Mouse (Mus musculus) heart, adult 2 months (tissue): ENCODE measurements around the gene Akt1s1. TPM values are rescaled to one million over a fixed set of nuclear protein-coding genes. Genes with fewer than 3 reads are reported as not detected.

Experiments used
- DNase-seq, 2 experiments: peaks; one replicate each; pipeline ENCODE4 v3.0.0; 2021
- H3K27ac ChIP-seq: fragments of 200-600 bp; 2 replicates; pipeline ENCODE4 v1.8.1; 2022
- H3K27me3 ChIP-seq: fragments of 200-500 bp; 2 replicates; pipeline ENCODE4 v1.6.1; 2012; ENCODE audit warnings: mild to moderate bottlenecking, low read length, inconsistent platforms, mixed read lengths; ENCODE audit not compliant: control insufficient read depth, insufficient read depth
- H3K36me3 ChIP-seq: fragments of 200-500 bp; 2 replicates; pipeline ENCODE4 v1.6.1; 2012; ENCODE audit warnings: low read length, inconsistent platforms; ENCODE audit not compliant: control insufficient read depth, insufficient read depth
- H3K4me1 ChIP-seq: fragments of 200-500 bp; 2 replicates; pipeline ENCODE4 v1.6.1; 2011; ENCODE audit warnings: low read length; ENCODE audit not compliant: control insufficient read depth, insufficient read depth
- H3K4me3 ChIP-seq: fragments of 200-600 bp; 2 replicates; pipeline ENCODE4 v1.8.1; 2022
- H3K79me2 ChIP-seq: fragments of 200-500 bp; replicated peaks from 2 replicates; pipeline ENCODE4 v1.6.1; 2012; ENCODE audit warnings: mild to moderate bottlenecking, inconsistent platforms, low read length, moderate library complexity, mixed read lengths; ENCODE audit not compliant: control insufficient read depth, insufficient read depth
- H3K9ac ChIP-seq: fragments of 200-500 bp; 2 replicates; pipeline ENCODE4 v1.6.1; 2012; ENCODE audit warnings: low read depth, mild to moderate bottlenecking, control low read depth, inconsistent platforms, low read length, mixed read lengths
- CTCF ChIP-seq: fragments of 200-600 bp; IDR thresholded peaks from 2 replicates; pipeline ENCODE4 v1.8.1; 2022; ENCODE audit warnings: antibody characterized with exemption, mild to moderate bottlenecking, moderate library complexity
- EP300 ChIP-seq: fragments of 200-500 bp; IDR thresholded peaks from 2 replicates; pipeline ENCODE4 v1.6.1; 2011; ENCODE audit warnings: low read depth, low read length, control low read depth; ENCODE audit not compliant: insufficient read depth
- POLR2A ChIP-seq: fragments of 200-500 bp; IDR thresholded peaks from 2 replicates; pipeline ENCODE4 v1.6.1; 2011; ENCODE audit warnings: mild to moderate bottlenecking, low read depth, low read length, control low read depth; ENCODE audit not compliant: insufficient read depth
- WGBS: fragments of 180-500 bp; shearing (Covaris S2); methylation state at CpG from one replicate; pipeline ENCODE4 v1.1.7; 2018; 5-methylcytosine and 5-hydroxymethylcytosine counted together
- intact Hi-C: fragments of 180-260 bp; cut with DNase I; formaldehyde crosslinking; loops from one replicate; pipeline ENCODE4 v1.15.1; 2025
- polyA plus RNA-seq: library from polyadenylated mRNA; depleted of rRNA; stranded (reverse); fragments of >200 nt; gene quantifications from 2 replicates; pipeline ENCODE4 v1.2.3, GENCODE M21; 2012
- total RNA-seq, 2 experiments: library from RNA; stranded (reverse); gene quantifications; 2 replicates each; pipeline ENCODE4 v1.2.3; 2021

Akt1s1 gene
- total and polyA plus RNA-seq, 3 experiments, result 62.6 to 72.8 (median 63.0) TPM

DNA sequence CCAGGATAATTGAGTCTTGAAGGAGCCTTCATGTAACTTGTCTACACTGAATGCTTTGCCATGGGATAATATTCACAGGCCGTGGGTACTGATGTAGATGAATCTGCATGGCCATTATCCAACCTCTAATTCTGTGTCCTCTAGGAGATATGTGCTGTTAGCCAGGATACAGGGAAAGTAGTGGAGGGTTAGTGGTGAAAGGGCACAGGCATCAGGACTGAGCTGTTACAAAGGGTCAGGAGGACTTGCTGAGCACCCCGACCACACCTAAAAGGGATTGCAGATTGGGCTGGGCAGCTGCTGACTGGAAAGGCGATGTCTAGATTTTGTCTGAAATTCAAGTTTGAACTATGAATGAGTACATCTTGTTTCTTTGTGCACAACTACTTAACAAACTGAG lies 28.3 kb upstream of the Akt1s1 start:
- Histone ChIP-seq H3K27ac (peak overlapping the region; percentile 93; the same call in 1 of the 2 replicates), H3K4me1 (peaks cover 18% of the 10 kb centered on the region), H3K36me3 (peaks cover 14% of the 10 kb centered on the region), H3K9ac (no peak overlapping the region), H3K4me3 (no peak overlapping the region), H3K27me3 (no peaks in the 10 kb centered on the region), H3K79me2 (peaks cover 3% of the 10 kb centered on the region)
- intact Hi-C loops, result loop anchor here (5.0 kb wide), 1 partner anchor 168 kb away; no protein-coding TSS in a partner anchor
- DNase-seq, result peak; percentile 1 to 13
- WGBS, result 57% methylated on average over 3 of the region's 3 CpGs
- TF ChIP-seq POLR2A (no peak), CTCF (no peak), EP300 (no peak)

DNA sequence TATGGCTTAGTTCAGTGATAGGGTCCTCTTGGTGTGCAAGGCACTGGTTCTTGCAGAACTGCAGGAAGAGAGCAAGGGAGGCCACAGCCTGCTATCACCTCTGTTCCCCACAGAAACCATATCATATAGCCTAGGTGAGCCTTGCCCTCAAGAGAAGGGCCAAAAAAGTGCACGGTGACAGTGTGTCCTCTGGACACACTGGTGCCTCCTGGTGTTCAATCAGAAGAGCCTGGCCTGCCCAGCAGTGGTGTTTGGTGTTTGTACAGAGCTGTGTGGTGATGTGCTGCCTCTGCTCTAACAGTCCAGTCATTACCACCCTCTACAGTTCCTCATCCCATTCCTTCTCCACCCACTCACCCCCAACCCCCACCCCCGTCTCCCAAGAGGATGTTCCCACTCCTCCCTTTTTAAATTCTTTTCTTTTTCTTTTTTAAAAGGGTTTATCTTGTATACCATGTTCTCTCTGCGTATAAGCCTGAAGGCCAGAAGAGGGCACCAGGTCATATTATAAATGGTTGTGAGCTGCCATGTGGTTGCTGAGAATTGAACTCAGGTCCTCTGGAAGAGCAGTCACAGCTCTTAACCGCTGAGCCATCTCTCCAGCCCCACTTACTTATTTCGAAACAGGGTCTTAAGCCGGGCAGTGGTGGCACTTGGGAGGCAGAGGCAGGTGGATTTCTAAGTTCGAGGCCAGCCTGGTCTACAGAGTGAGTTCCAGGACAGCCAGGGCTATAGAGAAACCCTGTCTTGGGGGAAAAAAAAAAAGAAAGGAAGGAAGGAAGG lies 26.9 kb upstream of the Akt1s1 start:
- TF ChIP-seq EP300, result no peak
- TF ChIP-seq POLR2A, result no peak
- TF ChIP-seq CTCF, result peak; percentile 39
- H3K9ac ChIP-seq, result no peak overlapping the region
- H3K36me3 ChIP-seq, result peaks cover 14% of the 10 kb centered on the region
- peaks cover 3% of the 10 kb centered on the region for H3K79me2 ChIP-seq
- 79% methylated on average over 7 of the region's 7 CpGs for WGBS
- H3K4me1 ChIP-seq, result peaks cover 22% of the 10 kb centered on the region
- peak; percentile 2 to 14 for DNase-seq
- H3K4me3 ChIP-seq, result no peak overlapping the region
- intact Hi-C loops, result loop anchor here (5.0 kb wide), 1 partner anchor 170 kb away; no protein-coding TSS in a partner anchor
- H3K27ac ChIP-seq, result no peak overlapping the region
- H3K27me3 ChIP-seq, result no peaks in the 10 kb centered on the region

DNA sequence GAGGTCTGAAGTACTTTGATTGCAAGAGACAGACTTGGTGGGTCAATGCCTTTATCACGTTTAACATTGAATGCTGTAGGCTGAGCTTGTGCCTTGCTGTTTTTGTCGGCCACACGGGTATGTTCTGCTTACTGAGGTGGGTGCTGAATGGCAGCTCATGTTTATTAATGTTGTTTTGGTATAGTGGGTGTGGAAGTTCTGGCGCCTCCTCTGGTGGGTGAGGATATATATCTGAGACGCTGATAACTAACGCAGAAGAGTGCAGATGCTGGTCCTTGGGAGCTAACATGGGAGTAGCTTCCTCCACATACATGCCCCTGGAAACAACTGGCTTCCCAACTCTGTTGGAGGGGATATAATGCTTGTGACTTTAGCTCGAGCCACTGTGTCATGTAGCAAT lies 25.4 kb upstream of the Akt1s1 start:
- peak in 1 of 2 experiments; percentile 12 for DNase-seq
- peaks cover 5% of the 10 kb centered on the region for H3K79me2 ChIP-seq
- H3K36me3 ChIP-seq, result peaks cover 3% of the 10 kb centered on the region; the same call in 1 of the 2 replicates
- peaks cover 15% of the 10 kb centered on the region for H3K4me1 ChIP-seq
- H3K4me3 ChIP-seq, result no peak overlapping the region
- intact Hi-C loops, result loop anchor here (5.0 kb wide), 1 partner anchor 171 kb away; no protein-coding TSS in a partner anchor
- H3K9ac ChIP-seq, result no peak overlapping the region
- WGBS, result 31% methylated on average over 7 of the region's 7 CpGs
- no peak overlapping the region for H3K27ac ChIP-seq
- TF ChIP-seq POLR2A (no peak), CTCF (peak; percentile 23; the same call in 1 of the 2 replicates)
- H3K27me3 ChIP-seq, result no peaks in the 10 kb centered on the region

DNA sequence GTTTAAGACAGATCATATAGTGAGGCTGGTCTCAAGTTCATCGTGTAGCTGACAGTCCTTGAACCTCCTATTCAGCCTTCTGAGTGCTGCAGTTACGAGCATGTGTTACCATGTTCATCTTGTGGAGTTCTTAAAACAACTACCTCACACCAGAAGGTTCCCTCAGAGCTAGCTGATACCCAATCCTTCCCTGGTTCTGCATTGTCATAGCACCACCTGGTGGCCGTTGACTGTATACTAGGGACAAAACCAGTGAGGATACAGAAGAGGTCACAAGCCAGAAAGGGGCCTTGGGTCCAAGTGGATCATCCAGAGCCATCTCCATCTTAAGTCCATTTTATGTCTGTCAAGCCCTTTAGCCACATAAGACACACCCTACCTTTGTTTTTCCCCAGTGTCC lies 23.9 kb upstream of the Akt1s1 start:
- Histone ChIP-seq H3K4me3 (no peak overlapping the region), H3K27ac (no peak overlapping the region), H3K79me2 (peaks cover 3% of the 10 kb centered on the region), H3K27me3 (no peaks in the 10 kb centered on the region), H3K9ac (no peak overlapping the region), H3K4me1 (peaks cover 10% of the 10 kb centered on the region), H3K36me3 (peaks cover 2% of the 10 kb centered on the region; the same call in 1 of the 2 replicates)
- WGBS, result 13% methylated on average over 3 of the region's 3 CpGs
- intact Hi-C loops, result loop anchor here (1.0 to 5.0 kb wide), 3 partner anchors 76 to 173 kb away; partner anchors contain the start of gene Vrk3
- TF ChIP-seq CTCF (no peak; the same call in none of the 2 replicates), EP300 (peak; percentile 75; the same call in 1 of the 2 replicates)
- peak; percentile 78 to 81 for DNase-seq

DNA sequence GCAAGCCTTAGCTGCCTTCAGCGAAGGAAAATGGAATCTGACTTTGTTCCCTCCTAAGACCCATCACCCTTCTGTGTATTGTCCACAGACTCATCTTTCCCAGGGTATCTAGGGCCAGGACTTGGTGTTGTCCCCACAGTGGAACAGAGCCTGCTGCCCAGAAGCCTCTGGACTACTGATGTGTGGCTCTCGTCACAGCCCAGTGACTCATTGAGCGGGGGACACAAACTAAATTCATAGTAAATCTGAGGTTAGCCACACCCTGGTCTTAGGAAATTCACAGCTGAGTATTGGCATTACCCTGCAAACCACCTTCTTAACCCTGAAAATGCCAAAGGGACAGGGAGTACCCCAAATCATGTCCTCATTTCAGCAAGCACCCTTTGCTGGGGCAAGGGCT lies 22.0 kb upstream of the Akt1s1 start:
- Histone ChIP-seq H3K27ac (no peak overlapping the region), H3K4me1 (peaks cover 5% of the 10 kb centered on the region; the same call in 1 of the 2 replicates), H3K79me2 (peaks cover 1% of the 10 kb centered on the region), H3K9ac (no peak overlapping the region), H3K36me3 (no peaks in the 10 kb centered on the region), H3K27me3 (no peaks in the 10 kb centered on the region), H3K4me3 (no peak overlapping the region)
- DNase-seq, result no peak
- intact Hi-C loops, result no loop called here
- WGBS, result 77% methylated on average over 3 of the region's 3 CpGs
- TF ChIP-seq CTCF (no peak), EP300 (no peak), POLR2A (no peak)

DNA sequence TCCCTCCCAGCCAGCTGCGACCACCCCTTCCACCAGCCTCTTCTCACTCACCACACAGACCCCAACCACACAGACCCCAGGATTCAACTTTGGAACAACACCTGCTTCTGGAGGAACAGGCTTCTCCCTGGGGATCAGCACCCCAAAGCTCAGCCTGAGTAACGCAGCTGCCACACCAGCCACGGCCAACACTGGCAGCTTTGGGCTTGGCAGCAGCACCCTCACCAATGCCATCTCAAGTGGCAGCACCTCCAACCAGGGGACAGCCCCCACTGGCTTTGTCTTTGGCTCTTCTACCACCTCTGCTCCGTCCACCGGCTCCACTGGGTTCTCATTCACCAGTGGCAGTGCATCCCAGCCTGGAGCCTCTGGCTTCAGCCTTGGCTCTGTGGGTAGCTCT lies 20.1 kb upstream of the Akt1s1 start:
- Histone ChIP-seq H3K4me3 (no peak overlapping the region), H3K36me3 (no peaks in the 10 kb centered on the region), H3K4me1 (peaks cover 5% of the 10 kb centered on the region; the same call in 1 of the 2 replicates), H3K27ac (no peak overlapping the region), H3K79me2 (peaks cover 1% of the 10 kb centered on the region), H3K9ac (no peak overlapping the region), H3K27me3 (no peaks in the 10 kb centered on the region)
- WGBS, result 59% methylated on average over 5 of the region's 5 CpGs
- TF ChIP-seq POLR2A (no peak), CTCF (no peak), EP300 (no peak)
- intact Hi-C loops, result no loop called here
- no peak for DNase-seq
